Mouse (Mus musculus): ENCODE data around the gene Pim1.

DNA sequence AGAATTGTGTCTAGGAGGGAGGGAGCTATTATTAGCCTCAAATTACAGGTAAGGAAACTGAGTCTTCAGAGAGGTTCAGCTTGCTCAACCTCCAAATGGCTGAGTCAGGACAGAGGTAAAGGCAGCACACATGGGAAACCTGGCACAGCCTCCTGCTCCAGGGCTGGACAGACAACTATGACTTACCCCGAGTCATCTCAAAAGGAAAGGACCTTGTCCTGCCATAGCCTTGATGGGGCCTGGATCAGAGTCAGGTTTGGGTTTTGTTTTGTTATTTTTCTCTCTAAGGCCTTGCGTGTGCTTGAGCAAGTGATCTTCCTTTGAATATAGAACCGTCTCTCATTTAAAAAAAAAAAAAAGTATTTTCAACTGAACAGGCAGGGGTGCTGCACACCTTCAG lies 15.4 kb upstream of the Pim1 start:
- TF ChIP-seq CTCF (IDR thresholded peaks at IDR 0.05; ENCODE audit: insufficient read depth, low read length) (no peak), POLR2A (IDR thresholded peaks at IDR 0.05; ENCODE audit: borderline replicate concordance, extremely low read depth, low read depth, low read length) (no peak)

Measured in lung, adult 2 months (tissue).